Mouse (Mus musculus): Measurements from ENCODE around the gene Tmem238. TPM values are rescaled to one million over a fixed set of nuclear protein-coding genes. Genes with fewer than 3 reads are reported as not detected.
"Not testable (repeated sequence)": the region's sequence is repeated elsewhere in the genome, so short reads cannot be mapped to it uniquely, and the experiment has no call there.

Gene Tmem238
- total and polyA plus RNA-seq, 3 experiments, result 1.7 to 40.6 (median 6.8) TPM

DNA sequence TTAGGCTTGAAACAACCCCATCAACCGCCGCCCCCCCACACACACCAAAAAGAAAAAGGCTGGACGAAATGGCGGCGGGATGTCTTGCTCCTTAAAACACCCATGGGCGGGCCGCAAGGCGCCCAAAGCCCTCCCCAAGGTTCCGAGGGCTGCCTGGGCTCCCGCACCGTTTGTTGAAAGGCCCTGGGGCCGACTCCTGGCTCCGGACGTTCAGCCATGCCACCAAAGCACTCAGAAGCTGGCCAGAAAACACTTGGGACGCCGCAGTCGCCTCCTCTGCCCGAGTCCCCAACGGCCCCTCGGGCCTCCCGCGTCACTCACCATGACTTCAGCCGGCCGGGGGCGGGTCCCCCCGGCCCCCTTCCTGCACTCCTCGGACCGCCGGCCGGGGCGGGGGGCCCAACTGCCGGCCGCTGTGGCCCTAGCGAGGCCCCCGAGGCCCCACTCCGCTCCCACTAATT, 22.4 kb upstream of the Tmem238 start:
- no peaks in the 10 kb centered on the region for H3K9me3 ChIP-seq (replicated peaks)
- no peak for TF ChIP-seq TAL1 (conservative IDR thresholded peaks at IDR 0.05; ENCODE audit: low read depth, low read length)
- no peaks in the 10 kb centered on the region for H3K27me3 ChIP-seq (ENCODE audit: insufficient read depth, low read length)
- DNase-seq (ENCODE audit: low spot score) (no peak), ATAC-seq (ENCODE audit: extremely low read depth, insufficient number of reproducible peaks, low FRiP score, poor library complexity, severe bottlenecking) (no peak)
- peaks cover 57% of the 10 kb centered on the region for H3K36me3 ChIP-seq (replicated peaks)
- peaks cover 43% of the 10 kb centered on the region for H3K4me1 ChIP-seq (ENCODE audit: insufficient read depth, low read depth, low read length)
- H3K4me3 ChIP-seq (ENCODE audit: low read depth, low read length), result peak overlapping the region; percentile 82

DNA sequence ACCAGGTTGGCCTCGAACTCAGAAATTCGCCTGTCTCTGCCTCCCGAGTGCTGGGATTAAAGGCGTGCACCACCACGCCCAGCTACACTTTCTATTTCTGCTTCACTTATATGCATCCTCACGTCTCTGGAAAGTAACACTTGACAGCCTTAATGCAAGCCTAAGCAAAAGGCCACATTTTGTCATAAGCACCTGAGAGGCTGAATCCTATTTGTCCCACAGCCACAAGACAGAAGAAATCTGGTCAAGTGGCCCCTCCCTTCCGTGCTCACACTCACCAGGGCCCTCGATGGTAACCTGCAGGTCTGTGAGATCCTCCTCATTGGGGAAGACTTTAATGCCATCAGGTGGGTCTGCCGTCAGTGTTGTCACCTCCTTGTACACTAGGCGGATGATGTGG, 21.7 kb upstream of the Tmem238 start:
- DNase-seq (ENCODE audit: low spot score); ATAC-seq (ENCODE audit: extremely low read depth, insufficient number of reproducible peaks, low FRiP score, poor library complexity, severe bottlenecking); H3K9me3 ChIP-seq (replicated peaks); H3K27me3 ChIP-seq (ENCODE audit: insufficient read depth, low read length): not testable (repeated sequence)
- H3K36me3 ChIP-seq (replicated peaks), result peaks cover 62% of the 10 kb centered on the region
- H3K4me1 ChIP-seq (ENCODE audit: insufficient read depth, low read depth, low read length), result peaks cover 48% of the 10 kb centered on the region
- peak overlapping the region; percentile 82 for H3K4me3 ChIP-seq (ENCODE audit: low read depth, low read length)

DNA sequence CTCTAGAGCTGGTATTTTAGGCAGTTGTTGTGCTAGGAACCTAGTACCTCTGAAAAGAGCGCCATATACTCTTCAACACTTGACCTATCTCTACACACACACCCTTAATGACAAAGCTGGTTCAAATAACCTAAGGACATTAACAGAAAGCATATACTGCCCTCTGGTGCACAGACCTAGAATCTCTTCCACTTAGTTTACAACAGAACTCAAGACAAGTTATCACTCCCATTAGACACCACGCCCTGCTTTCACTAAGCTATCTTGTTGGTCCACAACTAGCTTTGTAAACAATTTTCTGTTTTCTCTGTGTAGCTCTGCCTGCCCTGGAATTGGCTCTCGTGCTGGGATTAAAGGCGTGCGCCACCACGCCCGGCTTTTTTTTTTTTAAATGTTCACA, 17.3 kb upstream of the Tmem238 start:
- Histone ChIP-seq H3K27me3 (ENCODE audit: insufficient read depth, low read length) (no peaks in the 10 kb centered on the region), H3K4me3 (ENCODE audit: low read depth, low read length) (no peak overlapping the region), H3K4me1 (ENCODE audit: insufficient read depth, low read depth, low read length) (peaks cover 40% of the 10 kb centered on the region), H3K36me3 (replicated peaks) (peaks cover 84% of the 10 kb centered on the region), H3K9me3 (replicated peaks) (no peaks in the 10 kb centered on the region)
- ATAC-seq (ENCODE audit: extremely low read depth, insufficient number of reproducible peaks, low FRiP score, poor library complexity, severe bottlenecking) (peak; percentile 57; the same call in 1 of the 2 replicates), DNase-seq (ENCODE audit: low spot score) (peak; percentile 40)
- peak; percentile 48; the same call in 1 of the 2 replicates for TF ChIP-seq CTCF (IDR thresholded peaks at IDR 0.05; ENCODE audit: low read depth, low read length)
- no peak for TF ChIP-seq TAL1 (conservative IDR thresholded peaks at IDR 0.05; ENCODE audit: low read depth, low read length)

DNA sequence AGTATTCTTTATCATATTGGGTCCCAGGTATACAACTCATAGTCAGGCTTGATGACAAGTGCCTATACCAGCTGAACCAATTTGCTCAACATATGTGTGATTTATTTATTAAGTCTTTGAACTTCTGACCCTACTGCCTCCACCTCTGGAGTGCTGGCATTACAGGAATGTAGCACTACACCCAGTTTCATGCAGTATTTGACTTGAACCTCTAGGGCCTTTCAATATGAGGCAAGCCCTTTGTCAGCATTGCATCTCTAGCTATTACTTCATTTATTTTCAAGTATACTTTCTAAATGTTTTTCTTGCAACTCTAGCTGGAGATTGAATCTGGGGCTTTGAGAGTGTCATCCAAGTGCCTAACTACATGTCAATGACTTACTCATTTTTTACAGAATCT, 12.8 kb upstream of the Tmem238 start:
- ATAC-seq (ENCODE audit: extremely low read depth, insufficient number of reproducible peaks, low FRiP score, poor library complexity, severe bottlenecking) (no peak), DNase-seq (ENCODE audit: low spot score) (no peak)
- no peaks in the 10 kb centered on the region for H3K27me3 ChIP-seq (ENCODE audit: insufficient read depth, low read length)
- H3K4me3 ChIP-seq (ENCODE audit: low read depth, low read length), result no peak overlapping the region
- H3K9me3 ChIP-seq (replicated peaks), result no peaks in the 10 kb centered on the region
- peaks cover 73% of the 10 kb centered on the region for H3K36me3 ChIP-seq (replicated peaks)
- H3K4me1 ChIP-seq (ENCODE audit: insufficient read depth, low read depth, low read length), result peaks cover 7% of the 10 kb centered on the region
- no peak for TF ChIP-seq POLR2AphosphoS5 (IDR thresholded peaks at IDR 0.05; ENCODE audit: insufficient replicate concordance, low read depth, low read length)
- no peak for TF ChIP-seq CTCF (IDR thresholded peaks at IDR 0.05; ENCODE audit: low read depth, low read length)
- no peak for TF ChIP-seq GATA2 (IDR thresholded peaks at IDR 0.05; ENCODE audit: borderline replicate concordance, low read depth, low read length)
- TF ChIP-seq TAL1 (conservative IDR thresholded peaks at IDR 0.05; ENCODE audit: low read depth, low read length), result no peak
- no peak for TF ChIP-seq GATA1 (IDR thresholded peaks at IDR 0.05; ENCODE audit: borderline replicate concordance, low read length)

DNA sequence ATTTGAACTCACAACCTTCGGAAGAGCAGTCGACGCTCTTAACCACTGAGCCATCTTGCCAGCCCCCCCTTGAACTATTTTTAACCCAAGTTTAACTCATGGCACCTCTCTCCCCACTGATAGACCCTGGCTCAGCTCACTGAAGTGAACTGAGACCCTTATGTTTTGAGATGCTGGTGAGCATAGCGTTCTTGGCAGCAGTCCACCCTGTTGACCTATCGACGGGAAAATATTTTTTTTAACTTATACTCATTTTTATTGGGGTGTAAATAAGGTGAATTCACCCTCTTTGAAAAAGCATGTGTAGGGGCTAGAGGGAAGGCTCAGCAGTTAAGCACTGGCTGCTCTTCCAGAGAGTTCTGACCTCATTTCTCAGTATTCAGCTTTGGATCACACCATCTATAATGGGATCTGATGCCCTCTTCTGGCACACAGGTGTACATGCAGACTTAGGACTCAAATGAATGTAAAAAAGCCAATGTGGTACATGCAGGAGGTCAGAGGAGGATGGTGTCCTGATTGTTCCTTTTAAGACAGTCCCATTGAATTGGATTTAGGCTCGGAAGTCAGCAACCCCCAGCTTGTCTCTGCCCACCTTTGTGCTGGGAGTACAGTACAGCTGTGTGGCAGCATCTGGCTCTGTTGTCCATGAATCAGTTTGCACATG, 6.4 kb upstream of the Tmem238 start:
- no peaks in the 10 kb centered on the region for H3K9me3 ChIP-seq (replicated peaks)
- H3K27me3 ChIP-seq (ENCODE audit: insufficient read depth, low read length), result no peaks in the 10 kb centered on the region
- peaks cover 61% of the 10 kb centered on the region for H3K36me3 ChIP-seq (replicated peaks)
- DNase-seq (ENCODE audit: low spot score) (no peak), ATAC-seq (ENCODE audit: extremely low read depth, insufficient number of reproducible peaks, low FRiP score, poor library complexity, severe bottlenecking) (peak; percentile 10; the same call in 1 of the 2 replicates)
- TF ChIP-seq GATA2 (IDR thresholded peaks at IDR 0.05; ENCODE audit: borderline replicate concordance, low read depth, low read length) (no peak), POLR2AphosphoS5 (IDR thresholded peaks at IDR 0.05; ENCODE audit: insufficient replicate concordance, low read depth, low read length) (peak; percentile 74; the same call in 1 of the 2 replicates), TAL1 (conservative IDR thresholded peaks at IDR 0.05; ENCODE audit: low read depth, low read length) (no peak), CTCF (IDR thresholded peaks at IDR 0.05; ENCODE audit: low read depth, low read length) (peak; percentile 41), GATA1 (IDR thresholded peaks at IDR 0.05; ENCODE audit: borderline replicate concordance, low read length) (no peak)
- H3K4me1 ChIP-seq (ENCODE audit: insufficient read depth, low read depth, low read length), result peaks cover 28% of the 10 kb centered on the region
- H3K4me3 ChIP-seq (ENCODE audit: low read depth, low read length), result peak overlapping the region; percentile 20; the same call in 1 of the 2 replicates

DNA sequence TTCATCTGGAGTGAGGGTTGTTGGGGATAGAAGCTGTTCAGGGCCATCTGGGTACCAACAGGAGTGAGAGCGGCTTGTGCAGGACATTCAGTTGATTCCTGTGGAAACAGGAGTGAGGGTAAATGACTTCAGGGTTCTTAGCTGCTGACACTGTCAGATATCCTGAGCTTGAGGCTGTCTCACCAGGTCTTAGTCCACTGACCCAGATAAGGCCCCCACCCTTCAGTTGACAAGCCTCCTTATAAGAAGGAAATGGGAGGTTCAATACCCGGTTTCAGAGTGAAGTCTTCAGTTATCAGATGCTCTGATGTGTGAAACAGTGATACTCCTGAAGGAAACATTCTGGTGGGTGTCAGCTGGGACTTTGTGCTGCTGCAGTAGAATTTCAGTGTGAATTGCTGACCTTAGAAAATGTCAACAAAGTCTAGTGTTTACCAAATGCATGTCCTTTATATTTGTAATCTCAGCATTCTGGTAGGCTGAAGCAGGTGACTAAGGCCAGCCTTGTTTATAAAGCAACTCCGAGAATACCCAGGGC, 5.2 kb upstream of the Tmem238 start:
- no peak for DNase-seq (ENCODE audit: low spot score)
- H3K36me3 ChIP-seq (replicated peaks), result peaks cover 61% of the 10 kb centered on the region
- H3K4me3 ChIP-seq (ENCODE audit: low read depth, low read length), result peak overlapping the region; percentile 84
- H3K4me1 ChIP-seq (ENCODE audit: insufficient read depth, low read depth, low read length), result peaks cover 33% of the 10 kb centered on the region
- no peak for ATAC-seq (ENCODE audit: extremely low read depth, insufficient number of reproducible peaks, low FRiP score, poor library complexity, severe bottlenecking)
- TF ChIP-seq GATA1 (IDR thresholded peaks at IDR 0.05; ENCODE audit: borderline replicate concordance, low read length), result no peak
- no peak for TF ChIP-seq CTCF (IDR thresholded peaks at IDR 0.05; ENCODE audit: low read depth, low read length)
- TF ChIP-seq POLR2AphosphoS5 (IDR thresholded peaks at IDR 0.05; ENCODE audit: insufficient replicate concordance, low read depth, low read length), result no peak
- TF ChIP-seq GATA2 (IDR thresholded peaks at IDR 0.05; ENCODE audit: borderline replicate concordance, low read depth, low read length), result no peak
- TF ChIP-seq TAL1 (conservative IDR thresholded peaks at IDR 0.05; ENCODE audit: low read depth, low read length), result no peak
- no peaks in the 10 kb centered on the region for H3K9me3 ChIP-seq (replicated peaks)
- no peaks in the 10 kb centered on the region for H3K27me3 ChIP-seq (ENCODE audit: insufficient read depth, low read length)

DNA sequence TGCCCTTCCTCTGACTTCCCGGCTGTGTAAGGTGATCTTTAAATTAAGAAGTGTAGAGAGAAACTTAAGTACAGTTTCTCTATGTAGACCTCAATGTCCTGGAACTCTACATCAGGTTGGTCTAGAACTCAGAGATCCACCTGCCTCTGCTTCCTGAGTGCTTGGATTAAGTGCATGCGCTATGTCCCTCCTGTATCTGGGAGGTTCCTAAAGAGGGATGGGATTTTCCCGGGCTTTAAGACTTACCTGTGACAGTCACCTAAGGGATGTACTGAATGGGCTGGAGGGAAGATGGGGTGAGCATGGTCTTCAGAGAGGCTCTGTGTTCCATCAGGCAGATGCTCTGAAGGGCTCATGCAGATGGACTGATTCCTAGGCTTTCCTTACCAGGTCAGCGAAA, 4.2 kb upstream of the Tmem238 start:
- H3K4me3 ChIP-seq (ENCODE audit: low read depth, low read length), result peak overlapping the region; percentile 84
- ATAC-seq (ENCODE audit: extremely low read depth, insufficient number of reproducible peaks, low FRiP score, poor library complexity, severe bottlenecking) (no peak), DNase-seq (ENCODE audit: low spot score) (no peak)
- peaks cover 55% of the 10 kb centered on the region for H3K36me3 ChIP-seq (replicated peaks)
- peaks cover 43% of the 10 kb centered on the region for H3K4me1 ChIP-seq (ENCODE audit: insufficient read depth, low read depth, low read length)
- TF ChIP-seq GATA2 (IDR thresholded peaks at IDR 0.05; ENCODE audit: borderline replicate concordance, low read depth, low read length) (no peak), TAL1 (conservative IDR thresholded peaks at IDR 0.05; ENCODE audit: low read depth, low read length) (no peak), POLR2AphosphoS5 (IDR thresholded peaks at IDR 0.05; ENCODE audit: insufficient replicate concordance, low read depth, low read length) (no peak), CTCF (IDR thresholded peaks at IDR 0.05; ENCODE audit: low read depth, low read length) (no peak), GATA1 (IDR thresholded peaks at IDR 0.05; ENCODE audit: borderline replicate concordance, low read length) (no peak)
- H3K27me3 ChIP-seq (ENCODE audit: insufficient read depth, low read length), result no peaks in the 10 kb centered on the region
- no peaks in the 10 kb centered on the region for H3K9me3 ChIP-seq (replicated peaks)

DNA sequence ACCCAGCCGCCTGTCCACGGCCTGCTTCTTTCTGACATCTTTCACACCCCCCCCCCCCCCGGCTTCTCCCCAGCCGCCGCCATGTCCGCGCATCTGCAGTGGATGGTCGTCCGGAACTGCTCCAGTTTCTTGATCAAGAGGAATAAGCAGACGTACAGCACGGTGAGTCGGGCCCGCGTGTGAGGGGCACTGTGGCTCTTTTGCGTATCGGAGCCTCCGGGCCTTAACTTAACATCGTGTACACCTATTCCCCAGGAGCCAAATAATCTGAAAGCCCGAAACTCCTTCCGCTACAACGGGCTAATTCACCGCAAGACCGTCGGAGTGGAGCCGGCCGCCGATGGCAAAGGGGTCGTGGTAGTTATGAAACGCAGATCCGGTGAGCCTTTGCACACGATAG, 3.8 kb upstream of the Tmem238 start:
- Histone ChIP-seq H3K36me3 (replicated peaks) (peaks cover 51% of the 10 kb centered on the region), H3K4me1 (ENCODE audit: insufficient read depth, low read depth, low read length) (peaks cover 47% of the 10 kb centered on the region), H3K4me3 (ENCODE audit: low read depth, low read length) (peak overlapping the region; percentile 84)
- not testable (repeated sequence) for H3K27me3 ChIP-seq (ENCODE audit: insufficient read depth, low read length); DNase-seq (ENCODE audit: low spot score); ATAC-seq (ENCODE audit: extremely low read depth, insufficient number of reproducible peaks, low FRiP score, poor library complexity, severe bottlenecking); H3K9me3 ChIP-seq (replicated peaks)

Measured in G1E (cell line).